25 mouse cellular contexts compared by ENCODE assay signal in genomic region chr9:14901757-14902156, GRCm38 (mm10). TPM values are rescaled to one million over a fixed set of nuclear protein-coding genes. Genes with fewer than 3 reads are reported as not detected.
DNase-seq lines count a peak whose midpoint lies in the region; ATAC-seq and TF ChIP-seq lines count a peak whose summit lies in the region.
"Had no signal": no experiment of that assay in that cellular context is flagged by ENCODE, and none has a peak within 500 bp of the region (broad histone marks: within the 10 kb centered on the region; RNA-seq: fewer than 3 reads in every experiment).

No protein-coding gene starts in this region.

- no peak for ATAC-seq in CD4-positive, CD25-positive, alpha-beta regulatory T cell, adult 4 months
- ATAC-seq in stomach, embryonic 15.5 days (ENCODE audit: insufficient read depth, low FRiP score, low read depth) = peak; percentile 50
- ATAC-seq in megakaryocyte-erythroid progenitor cell, adult 5-6 weeks (replicated peaks; ENCODE audit: low FRiP score, low TSS enrichment, poor library complexity, severe bottlenecking) = no peak
- ATAC-seq: activated CD4-positive, CD25-positive, alpha-beta regulatory T cell, adult 4 months; forebrain, embryonic 13.5 days; Patski had no signal

- H3K4me2 ChIP-seq in stomach, embryonic 15.5 days = no peak overlapping the region
- H3K4me2 ChIP-seq: embryonic facial prominence, embryonic 13.5 days; forebrain, embryonic 13.5 days; heart, embryonic 12.5 days; hindbrain, embryonic 12.5 days had no signal

- H3K4me1 ChIP-seq in spleen, adult 2 months (ENCODE audit: control insufficient read depth, insufficient read depth, insufficient read length) = peaks cover 12% of the 10 kb centered on the region; the same call in 1 of the 2 replicates
- H3K4me1 ChIP-seq in stomach, embryonic 15.5 days = peaks cover 20% of the 10 kb centered on the region

- TF ChIP-seq CTCF in spleen, adult 2 months (IDR thresholded peaks at IDR 0.05; ENCODE audit: extremely low read depth, insufficient read depth, insufficient read length, insufficient replicate concordance) = no peak

- no peak overlapping the region for H3K9ac ChIP-seq in stomach, embryonic 15.5 days
- H3K9ac ChIP-seq: embryonic facial prominence, embryonic 13.5 days; forebrain, embryonic 13.5 days; heart, embryonic 12.5 days; hindbrain, embryonic 12.5 days had no signal

- peak overlapping the region; percentile 24; the same call in 1 of the 2 replicates for H3K4me3 ChIP-seq in spleen, adult 2 months (ENCODE audit: extremely low read depth, insufficient read depth, insufficient read length)
- H3K4me3 ChIP-seq in stomach, embryonic 15.5 days (replicated peaks) = no peak overlapping the region
- H3K4me3 ChIP-seq: embryonic facial prominence, embryonic 13.5 days; forebrain, embryonic 13.5 days; gastrocnemius, adult 2 months; heart, embryonic 12.5 days; hindbrain, embryonic 12.5 days had no signal

- peak; percentile 31 for DNase-seq in CD4-positive, CD25-positive, alpha-beta regulatory T cell, adult 2 months (ENCODE audit: low read depth, low spot score)
- DNase-seq in spleen, adult 2 months (ENCODE audit: low read depth in 1 of 2, low spot score in 2 of 2) = no peak
- DNase-seq in spleen, postnatal 14 days (ENCODE audit: low spot score in 2 of 2) = no peak
- no peak for DNase-seq in adrenal gland, postnatal 25 days
- DNase-seq: adrenal gland, postnatal 14 days; B cell, adult 2 months; cerebellum, adult 18-20 months; cerebellum, adult 9-11 months; cerebellum, postnatal 36 days; gastrocnemius, adult 2 months; gastrocnemius, postnatal 25 days; heart, postnatal 36 days had no signal

- H3K27ac ChIP-seq in spleen, adult 2 months (ENCODE audit: insufficient read depth, low read length) = peak overlapping the region; percentile 50
- H3K27ac ChIP-seq in stomach, embryonic 15.5 days = no peak overlapping the region
- H3K27ac ChIP-seq: embryonic facial prominence, embryonic 13.5 days; forebrain, embryonic 13.5 days; gastrocnemius, adult 2 months; hindbrain, embryonic 12.5 days had no signal

- no peak for TF ChIP-seq POLR2A in spleen, adult 2 months (IDR thresholded peaks at IDR 0.05; ENCODE audit: low read depth, low read length)

- H3K36me3 ChIP-seq in spleen, adult 2 months (ENCODE audit: control insufficient read depth, insufficient read depth, low read length) = no peaks in the 10 kb centered on the region
- no peaks in the 10 kb centered on the region for H3K36me3 ChIP-seq in stomach, embryonic 15.5 days
- H3K36me3 ChIP-seq: embryonic facial prominence, embryonic 13.5 days; heart, embryonic 12.5 days; hindbrain, embryonic 12.5 days had no signal

- 80% methylated on average over 7 of the region's 7 CpGs for WGBS in spleen, adult 2 months
- 49% methylated on average over 7 of the region's 7 CpGs for WGBS in stomach, embryonic 15.5 days

- H3K9me3 ChIP-seq in stomach, embryonic 15.5 days = no peaks in the 10 kb centered on the region
- H3K9me3 ChIP-seq: embryonic facial prominence, embryonic 13.5 days; forebrain, embryonic 13.5 days; heart, embryonic 12.5 days; hindbrain, embryonic 12.5 days had no signal

- H3K27me3 ChIP-seq in spleen, adult 2 months (ENCODE audit: control insufficient read depth, insufficient read depth, low read length) = no peaks in the 10 kb centered on the region
- no peaks in the 10 kb centered on the region for H3K27me3 ChIP-seq in stomach, embryonic 15.5 days (replicated peaks)
- H3K27me3 ChIP-seq: CH12.LX; embryonic facial prominence, embryonic 13.5 days; forebrain, embryonic 13.5 days; heart, embryonic 12.5 days had no signal

RNA-seq across cellular contexts. Expression of gene Izumo1r, which starts 2.0 kb away (rescaled TPM):
- 1,000 to 10,000 TPM; 1,336 to 1,816 TPM for polyA plus RNA-seq in CD4-positive, CD25-positive, alpha-beta regulatory T cell, adult 4 months (2017; shearing (Covaris generic))
- 37.6 and 41.4 TPM in 2 replicates for polyA plus RNA-seq in spleen, adult 2 months (2012; rRNA removed)
- polyA plus RNA-seq in stomach, embryonic 15.5 days (2015; fragmentation: Nextera tagmentation; extraction: Ambion mirVana) = not detected in 2 replicates
- total RNA-seq in adrenal gland, postnatal 25 days (2021) = not detected in 2 replicates
- total RNA-seq in megakaryocyte-erythroid progenitor cell, adult 5-6 weeks (2014; fragmentation: Nextera tagmentation) = 1.9 TPM in 1 of 2 replicates, not detected in the other
- not detected in 2 replicates for total RNA-seq in megakaryocyte-erythroid progenitor cell, adult 5-6 weeks (2017)
- total RNA-seq: adrenal gland, adult 18-20 months; adrenal gland, postnatal 14 days; CH12.LX; gastrocnemius, adult 2 months; gastrocnemius, postnatal 25 days; granulocyte monocyte progenitor cell, adult 5-6 weeks; heart, adult 8-10 months; heart, postnatal 36 days had no signal
- polyA plus RNA-seq: forebrain, embryonic 13.5 days; heart, embryonic 12.5 days; hindbrain, embryonic 12.5 days; Patski had no signal

RNA-seq across cellular contexts. Expression of gene Gpr83, which starts 41.7 kb away (rescaled TPM):
- 100 to 1,000 TPM; 158 to 164 TPM for polyA plus RNA-seq in CD4-positive, CD25-positive, alpha-beta regulatory T cell, adult 4 months (2017; shearing (Covaris generic))
- 4.6 and 6.0 TPM in 2 replicates for polyA plus RNA-seq in spleen, adult 2 months (2012; rRNA removed)
- polyA plus RNA-seq in stomach, embryonic 15.5 days (2015; fragmentation: Nextera tagmentation; extraction: Ambion mirVana) = 0.34 and 0.54 TPM in 2 replicates
- not detected in 2 replicates for total RNA-seq in adrenal gland, postnatal 25 days (2021)
- total RNA-seq in megakaryocyte-erythroid progenitor cell, adult 5-6 weeks (2014; fragmentation: Nextera tagmentation) = not detected in 2 replicates
- not detected in 2 replicates for total RNA-seq in megakaryocyte-erythroid progenitor cell, adult 5-6 weeks (2017)
- total RNA-seq: adrenal gland, adult 18-20 months; adrenal gland, postnatal 14 days; CH12.LX; gastrocnemius, adult 2 months; gastrocnemius, postnatal 25 days; heart, postnatal 36 days had no signal
- polyA plus RNA-seq: heart, embryonic 12.5 days; Patski had no signal

Comparison
In these comparisons a context has a peak if more than half of its experiments do, and no peak if none do; other contexts are left out.
1. RNA of gene Izumo1r, which starts 2.0 kb away (polyA plus RNA-seq): 1,336 to 1,816 TPM in CD4-positive, CD25-positive, alpha-beta regulatory T cell, adult 4 months; 37.6 to 41.4 TPM in spleen, adult 2 months and not detected in stomach, embryonic 15.5 days; every median in the first group is over 10 times any median in the second.
2. RNA of gene Gpr83, which starts 41.7 kb away (polyA plus RNA-seq): 158 to 164 TPM in CD4-positive, CD25-positive, alpha-beta regulatory T cell, adult 4 months; 4.6 to 6.0 TPM in spleen, adult 2 months and 0.34 to 0.54 TPM in stomach, embryonic 15.5 days; every median in the first group is over 10 times any median in the second.